Mouse (Mus musculus) heart, embryonic 16.5 days (tissue): ENCODE results near the gene Atp1a2. TPM values are rescaled to one million over a fixed set of nuclear protein-coding genes. Genes with fewer than 3 reads are reported as not detected.
A peak's percentile ranks its signal among the peaks of the same experiment; 100 is the strongest.

Source experiments
- ATAC-seq: fragments of 200-750 bp; cut with Nextera tagmentation; replicated peaks from 2 replicates; pipeline ENCODE4 v1.8.0; 2017; ENCODE audit warnings: moderate number of reproducible peaks; ENCODE audit not compliant: insufficient read depth, low FRiP score; ENCODE audit errors: extremely low read depth
- H3K27ac ChIP-seq: fragments of 300-500 bp; sonication (generic); 2 replicates; pipeline ENCODE4 v1.5.1; 2014; ENCODE audit warnings: mild to moderate bottlenecking, low read length, control low read depth, moderate library complexity
- H3K27me3 ChIP-seq: fragments of 300-500 bp; sonication (generic); 2 replicates; pipeline ENCODE4 v1.6.1; 2014; ENCODE audit warnings: low read length, mixed read lengths; ENCODE audit not compliant: control insufficient read depth, insufficient read depth
- H3K36me3 ChIP-seq: fragments of 300-500 bp; sonication (generic); 2 replicates; pipeline ENCODE4 v1.6.1; 2014; ENCODE audit not compliant: control insufficient read depth, insufficient read depth
- H3K4me1 ChIP-seq: fragments of 300-500 bp; sonication (generic); 2 replicates; pipeline ENCODE4 v1.6.1; 2014; ENCODE audit warnings: low read length, mixed read lengths; ENCODE audit not compliant: control insufficient read depth, insufficient read depth
- H3K4me2 ChIP-seq: fragments of 300-500 bp; sonication (generic); 2 replicates; pipeline ENCODE4 v1.6.1; 2014; ENCODE audit warnings: low read depth, mild to moderate bottlenecking, control low read depth, low read length
- H3K4me3 ChIP-seq: fragments of 300-500 bp; sonication (generic); 2 replicates; pipeline ENCODE4 v1.5.1; 2014; ENCODE audit warnings: mild to moderate bottlenecking, control low read depth, low read length
- H3K9ac ChIP-seq: fragments of 300-500 bp; sonication (generic); 2 replicates; pipeline ENCODE4 v1.6.1; 2014; ENCODE audit warnings: low read length, control low read depth
- H3K9me3 ChIP-seq: fragments of 300-500 bp; sonication (generic); replicated peaks from 2 replicates; pipeline ENCODE4 v1.6.1; 2016; ENCODE audit warnings: low read length; ENCODE audit not compliant: control insufficient read depth
- WGBS: fragments of 180-500 bp; shearing (Covaris S2); extraction: QIAGEN DNeasy Blood & Tissue Kit; methylation state at CpG from one replicate; pipeline ENCODE4 v1.1.7; 2014; 5-methylcytosine and 5-hydroxymethylcytosine counted together
- polyA plus RNA-seq: library from polyadenylated mRNA; unstranded; fragments of >200 nt; fragmentation: Nextera tagmentation; extraction: Ambion mirVana; gene quantifications from 2 replicates; pipeline ENCODE4 v1.2.1, GENCODE M21; 2015

Gene Atp1a2
- polyA plus RNA-seq: 18.7 and 20.7 TPM in 2 replicates

DNA sequence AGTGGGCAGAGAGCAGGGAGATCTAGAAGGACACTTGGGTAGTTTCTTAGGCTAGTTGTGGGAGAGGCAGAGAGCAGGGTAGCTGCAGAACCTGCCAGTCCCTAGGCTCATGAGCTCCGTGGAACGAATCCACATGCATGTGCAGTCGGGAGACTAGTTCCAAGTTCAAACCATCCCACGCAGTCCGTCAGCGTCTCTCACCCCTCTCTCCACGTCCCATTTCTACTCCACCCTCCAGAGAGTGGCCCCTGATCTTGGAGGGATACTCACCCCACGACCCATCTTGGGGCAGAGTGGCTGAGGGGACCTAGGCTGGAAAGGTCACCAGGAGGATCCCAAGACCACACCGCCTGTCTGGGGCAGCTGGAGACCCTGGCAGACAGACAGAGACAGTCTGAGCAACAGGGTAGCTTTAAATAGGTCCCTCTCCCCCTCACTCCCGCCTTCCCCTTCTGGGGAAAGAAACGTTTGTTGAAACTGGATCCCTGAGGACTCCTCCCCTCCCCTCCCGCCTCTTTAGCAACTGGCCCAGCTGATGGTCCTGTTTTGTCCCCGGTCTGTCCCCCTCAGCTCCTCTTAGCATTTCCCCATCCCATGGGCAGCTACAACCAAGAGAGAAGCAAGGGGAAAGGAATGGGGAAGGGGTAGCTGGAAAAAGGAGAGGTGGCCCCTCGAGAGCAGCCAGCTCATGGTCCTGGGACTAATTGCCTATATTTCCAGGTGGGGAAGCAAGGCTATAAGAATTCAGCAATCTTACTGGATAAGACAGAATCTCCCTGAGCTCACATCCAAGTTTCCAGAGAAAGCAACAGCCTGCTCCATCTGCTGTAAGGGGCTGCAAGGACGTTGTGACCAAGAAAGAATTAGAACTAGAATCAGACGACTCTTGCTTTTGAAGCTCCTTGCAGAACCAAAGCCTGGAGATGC is at the start of gene Atp1a2:
Atp1a2 (minus strand) TSS at position 454 of the 927 bp plus-strand sequence.
- ATAC-seq: peak; percentile 81
- peak within 1 kb of the TSS; percentile 68 for H3K4me2 ChIP-seq
- H3K9me3 ChIP-seq: no peaks in the 10 kb centered on the region
- peak within 1 kb of the TSS; percentile 90 for H3K27ac ChIP-seq
- H3K4me1 ChIP-seq: peaks cover 37% of the 10 kb centered on the region
- H3K27me3 ChIP-seq: no peaks in the 10 kb centered on the region
- peak within 1 kb of the TSS; percentile 53 for H3K4me3 ChIP-seq
- peak within 1 kb of the TSS; percentile 73 for H3K9ac ChIP-seq
- peaks cover under 1% of the 10 kb centered on the region; the same call in 1 of the 2 replicates for H3K36me3 ChIP-seq
- 9% methylated on average over 16 of the region's 16 CpGs for WGBS

DNA sequence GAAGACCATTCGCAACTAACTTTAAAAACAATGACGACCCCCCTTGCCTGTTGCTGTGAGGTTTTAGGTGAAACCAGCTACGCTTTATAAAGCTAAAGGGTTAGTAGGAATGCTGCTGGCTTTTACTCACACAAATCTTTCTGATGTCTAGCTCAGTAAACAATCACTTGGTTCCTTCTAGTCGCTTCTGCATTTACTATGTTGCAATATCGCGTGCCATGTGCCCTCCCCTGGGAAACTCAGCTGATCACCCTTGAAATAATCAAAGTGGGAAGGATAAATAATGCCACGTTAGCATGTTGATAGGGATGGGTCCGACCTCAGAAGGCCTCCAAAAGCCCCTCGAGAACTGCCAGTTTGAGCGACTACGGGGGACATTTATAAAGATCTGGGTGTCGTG is 49.5 kb upstream of the Atp1a2 start:
- Histone ChIP-seq H3K4me1 (peaks cover 3% of the 10 kb centered on the region; the same call in 1 of the 2 replicates), H3K4me2 (no peak overlapping the region), H3K9me3 (no peaks in the 10 kb centered on the region), H3K36me3 (no peaks in the 10 kb centered on the region), H3K9ac (no peak overlapping the region), H3K4me3 (no peak overlapping the region), H3K27ac (no peak overlapping the region), H3K27me3 (peaks cover 21% of the 10 kb centered on the region)
- no peak for ATAC-seq
- WGBS: 80% methylated on average over 12 of the region's 12 CpGs

DNA sequence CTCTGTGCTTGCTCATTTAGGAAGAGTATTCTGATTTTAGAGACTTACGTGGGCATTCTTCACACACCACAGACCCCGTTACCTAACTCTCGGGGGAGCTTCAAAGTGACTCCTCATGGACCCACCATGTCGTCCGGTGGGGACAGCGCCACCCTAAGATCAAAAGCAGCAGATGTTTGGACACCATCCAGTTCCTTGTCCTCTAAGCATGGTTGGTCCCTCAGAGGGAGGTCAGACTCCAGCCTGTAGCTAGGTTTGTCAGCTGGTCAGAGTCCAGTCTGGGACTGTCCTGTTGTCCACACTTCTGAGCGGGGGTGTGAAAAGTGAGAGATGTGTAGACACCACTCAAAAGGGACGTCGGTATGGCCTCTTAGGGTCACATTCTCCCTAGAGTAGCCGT is 48.8 kb upstream of the Atp1a2 start:
- WGBS: 77% methylated on average over 10 of the region's 10 CpGs
- Histone ChIP-seq H3K9ac (no peak overlapping the region), H3K4me3 (no peak overlapping the region), H3K4me1 (peaks cover 3% of the 10 kb centered on the region; the same call in 1 of the 2 replicates), H3K27ac (no peak overlapping the region), H3K27me3 (peaks cover 27% of the 10 kb centered on the region), H3K4me2 (no peak overlapping the region), H3K9me3 (no peaks in the 10 kb centered on the region), H3K36me3 (no peaks in the 10 kb centered on the region)
- no peak for ATAC-seq

DNA sequence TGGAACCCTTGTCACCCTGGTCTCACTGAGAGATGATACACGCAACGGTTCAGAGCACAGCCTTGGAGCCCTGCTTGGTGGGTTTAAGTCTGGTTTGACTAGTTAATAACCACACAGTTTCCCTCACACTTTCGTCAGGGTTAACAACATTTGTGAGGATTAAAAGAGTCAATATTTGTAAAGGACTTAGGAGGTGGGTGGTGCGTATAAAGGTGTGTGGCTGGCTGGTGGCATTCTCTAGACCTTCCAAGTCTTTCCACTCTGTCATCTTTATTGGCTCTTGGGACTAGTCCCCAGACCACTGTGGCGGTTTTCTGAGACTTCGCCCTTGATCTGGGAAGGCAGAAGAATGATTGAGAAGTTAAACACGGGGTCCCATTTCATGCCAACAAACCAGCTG is 47.0 kb upstream of the Atp1a2 start:
- Histone ChIP-seq H3K27me3 (peaks cover 31% of the 10 kb centered on the region), H3K36me3 (no peaks in the 10 kb centered on the region), H3K4me1 (peaks cover 11% of the 10 kb centered on the region), H3K27ac (no peak overlapping the region), H3K9me3 (no peaks in the 10 kb centered on the region), H3K4me3 (no peak overlapping the region), H3K9ac (no peak overlapping the region), H3K4me2 (no peak overlapping the region)
- ATAC-seq: no peak
- WGBS: 69% methylated on average over 7 of the region's 7 CpGs

DNA sequence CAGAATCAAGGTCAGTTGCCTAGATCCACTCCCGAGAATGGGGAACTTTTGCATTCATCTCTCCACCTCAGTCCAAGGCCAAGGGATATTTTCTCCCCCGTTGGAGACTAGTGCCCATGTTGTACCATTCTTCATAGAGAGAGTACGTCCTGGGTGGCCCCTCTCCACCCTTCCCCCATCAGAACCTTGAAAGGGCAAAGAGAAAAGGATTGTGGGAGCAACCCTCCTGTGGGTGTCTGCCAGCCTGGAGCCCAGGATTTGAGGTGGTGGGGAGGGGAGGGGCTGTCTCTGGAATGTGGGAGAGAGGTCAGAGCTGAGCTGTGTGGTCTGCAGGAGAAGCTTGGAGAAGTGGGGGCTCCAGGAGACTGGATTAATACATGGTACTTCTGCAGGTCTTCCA is 46.0 kb upstream of the Atp1a2 start:
- WGBS: 45% methylated on average over 3 of the region's 3 CpGs
- peaks cover 11% of the 10 kb centered on the region for H3K4me1 ChIP-seq
- H3K9me3 ChIP-seq: no peaks in the 10 kb centered on the region
- H3K4me2 ChIP-seq: no peak overlapping the region
- H3K9ac ChIP-seq: no peak overlapping the region
- ATAC-seq: no peak
- no peak overlapping the region for H3K27ac ChIP-seq
- H3K27me3 ChIP-seq: peaks cover 38% of the 10 kb centered on the region
- no peak overlapping the region for H3K4me3 ChIP-seq
- no peaks in the 10 kb centered on the region for H3K36me3 ChIP-seq

DNA sequence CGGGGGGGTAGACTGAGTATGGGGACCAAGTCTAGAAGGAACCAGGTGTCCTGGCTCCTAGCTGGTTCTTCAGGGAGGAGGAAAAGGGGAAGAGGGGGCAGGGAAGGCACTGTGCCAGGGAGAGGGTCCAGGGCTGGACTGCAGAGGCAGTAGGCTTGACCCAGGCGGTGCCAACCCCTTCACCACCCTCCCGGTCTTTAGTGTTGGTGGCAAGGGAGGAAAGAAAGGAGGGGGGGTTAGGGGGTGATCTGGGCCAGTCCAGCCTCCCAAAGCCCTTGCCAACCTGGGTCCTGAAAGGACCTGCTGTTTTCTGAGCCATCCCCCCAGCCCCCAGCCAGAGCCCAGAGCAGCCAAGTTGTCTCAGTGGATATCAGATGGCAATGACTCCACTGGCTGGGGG is 44.9 kb upstream of the Atp1a2 start:
- no peaks in the 10 kb centered on the region for H3K36me3 ChIP-seq
- no peak overlapping the region for H3K27ac ChIP-seq
- no peak for ATAC-seq
- peaks cover 11% of the 10 kb centered on the region for H3K4me1 ChIP-seq
- no peak overlapping the region for H3K9ac ChIP-seq
- H3K9me3 ChIP-seq: no peaks in the 10 kb centered on the region
- peaks cover 38% of the 10 kb centered on the region for H3K27me3 ChIP-seq
- WGBS: 77% methylated on average over 3 of the region's 3 CpGs
- H3K4me2 ChIP-seq: no peak overlapping the region
- H3K4me3 ChIP-seq: no peak overlapping the region

DNA sequence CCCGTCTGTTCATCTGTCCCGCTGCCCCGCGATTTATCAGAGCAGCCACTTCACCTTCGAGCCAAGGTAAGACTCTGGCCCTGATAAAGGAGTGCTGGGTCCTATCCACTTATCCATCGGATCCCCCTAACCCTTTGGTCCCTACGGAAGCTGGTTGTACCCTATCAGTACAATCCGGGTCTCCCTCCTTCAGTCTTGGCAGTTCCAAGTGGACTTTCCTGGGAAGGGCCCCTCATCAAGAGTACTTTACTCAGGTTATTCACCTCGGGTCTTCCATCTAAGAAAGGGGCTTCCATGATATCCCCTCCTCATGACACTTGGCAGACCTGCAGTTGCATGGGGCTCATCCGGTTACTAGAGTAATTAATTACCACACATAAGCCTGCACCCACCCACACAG is 43.5 kb upstream of the Atp1a2 start:
- Histone ChIP-seq H3K36me3 (no peaks in the 10 kb centered on the region), H3K4me3 (peak overlapping the region; percentile 55), H3K4me2 (peak overlapping the region; percentile 86), H3K9me3 (no peaks in the 10 kb centered on the region), H3K27me3 (peaks cover 40% of the 10 kb centered on the region), H3K27ac (no peak overlapping the region), H3K9ac (no peak overlapping the region), H3K4me1 (peaks cover 11% of the 10 kb centered on the region)
- no peak for ATAC-seq
- WGBS: 11% methylated on average over 10 of the region's 10 CpGs

DNA sequence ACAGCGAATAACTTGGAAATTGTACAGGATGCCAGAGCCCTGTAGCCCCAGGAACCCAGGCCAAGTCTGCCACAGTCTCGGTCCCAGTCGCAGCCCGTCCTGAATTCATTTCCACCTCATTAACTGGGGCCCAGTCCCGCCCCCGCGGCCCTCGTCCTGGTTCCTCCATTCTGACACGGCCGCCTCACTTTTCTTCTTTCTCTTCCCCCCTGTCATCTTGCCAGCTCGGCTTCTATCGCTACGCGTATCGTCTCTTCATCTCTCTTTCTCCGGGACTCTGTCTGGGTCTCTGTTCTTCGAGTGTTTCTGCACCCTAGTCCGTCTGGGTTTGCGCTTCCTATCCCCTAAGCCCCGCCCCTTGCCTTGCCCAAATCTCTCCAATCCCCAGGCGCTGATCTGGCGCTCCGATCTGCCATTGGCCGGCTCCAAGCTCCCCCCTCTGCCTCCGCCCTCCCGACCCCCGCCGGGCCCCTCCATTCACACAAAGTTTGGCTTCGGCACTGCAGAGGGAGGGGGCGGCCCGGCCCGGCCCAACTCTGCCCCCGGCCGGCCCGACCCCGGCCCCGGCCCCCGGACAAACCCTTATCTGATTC is 43.0 kb upstream of the Atp1a2 start, which contains the start of gene Kcnj10:
Kcnj10 (plus strand) TSS at position 482 of the 593 bp plus-strand sequence.
- Histone ChIP-seq H3K27ac (no peak within 1 kb of the TSS), H3K9me3 (no peaks in the 10 kb centered on the region), H3K4me3 (peak within 1 kb of the TSS; percentile 55), H3K4me2 (peak within 1 kb of the TSS; percentile 86), H3K27me3 (peaks cover 43% of the 10 kb centered on the region), H3K4me1 (peaks cover 11% of the 10 kb centered on the region), H3K9ac (no peak within 1 kb of the TSS), H3K36me3 (no peaks in the 10 kb centered on the region)
- 2% methylated on average over 38 of the region's 38 CpGs for WGBS
- peak; percentile 73 for ATAC-seq
